Mouse (Mus musculus) induced T-regulatory cell, adult 2 months (primary cell): ENCODE results near the gene C8g.

ENCODE experiments used
- DNase-seq: peaks from one replicate; pipeline ENCODE4 v3.0.0-alpha.2; 2012; ENCODE audit warnings: low read depth

Gene C8g

GRCm38 (mm10) chr2:25500576-25501405 is 728 bp downstream of the C8g start, which contains the start of gene Fbxw5:
Gene Fbxw5, plus strand, starts transcription at chr2:25500750.
- peak; percentile 97 for DNase-seq

- no peak for DNase-seq
These were observed 1.4 kb downstream of the C8g start for GRCm38 (mm10) chr2:25500071-25500575.

GRCm38 (mm10) chr2:25498622-25499478 is 2.7 kb downstream of the C8g start:
- no peak for DNase-seq

GRCm38 (mm10) chr2:25497846-25498575 is 3.5 kb downstream of the C8g start:
- peak; percentile 44 for DNase-seq

DNA sequence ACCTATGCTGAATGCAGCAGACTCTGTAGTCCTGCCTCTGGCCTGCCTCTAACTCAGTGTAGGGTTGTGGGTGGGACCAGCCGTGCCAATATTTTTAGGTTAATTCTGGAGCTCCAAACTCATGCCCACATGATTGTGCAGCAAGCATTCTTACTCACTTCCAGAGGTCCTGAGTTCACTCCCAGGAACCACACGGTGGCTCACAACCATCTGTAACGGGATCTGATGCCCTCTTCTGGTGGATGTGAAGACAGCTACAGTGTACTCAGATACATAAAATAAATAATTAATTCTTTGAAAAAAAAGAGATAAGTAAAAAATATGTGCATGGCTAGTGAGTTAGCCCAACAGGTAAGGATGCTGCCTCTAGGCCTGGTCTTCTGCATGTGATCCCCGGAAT is 5.1 kb downstream of the C8g start:
- DNase-seq, result peak; percentile 66

DNA sequence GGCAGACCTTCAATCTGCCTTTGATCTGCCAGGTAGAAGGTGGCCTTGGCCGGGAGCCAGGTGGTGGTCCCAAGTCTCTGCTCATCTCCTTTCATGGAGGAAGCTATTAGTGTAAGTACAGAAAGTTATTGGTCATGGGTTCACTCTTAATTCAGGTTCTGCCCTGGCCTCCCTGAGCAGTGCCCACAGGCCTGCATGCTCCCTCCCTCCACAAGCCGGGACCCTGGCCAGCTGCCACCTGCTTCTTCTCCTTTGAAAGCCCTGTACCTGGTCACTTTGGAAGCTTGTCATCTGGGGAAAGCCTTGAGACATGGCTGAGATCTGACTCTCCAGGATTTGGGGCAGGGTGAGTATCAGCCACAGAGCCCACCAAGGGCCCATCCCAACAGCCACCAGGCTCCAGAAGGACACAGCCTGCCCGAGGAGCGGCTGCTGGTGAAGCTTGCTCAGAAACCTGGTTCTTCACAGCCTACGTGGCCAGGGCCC is 8.0 kb downstream of the C8g start, which contains the start of gene Lcn12:
Gene Lcn12, minus strand, starts transcription at position 436 of the 486 bp plus-strand sequence.
- no peak for DNase-seq

GRCm38 (mm10) chr2:25492988-25493387 is 8.5 kb downstream of the C8g start:
- no peak for DNase-seq

DNA sequence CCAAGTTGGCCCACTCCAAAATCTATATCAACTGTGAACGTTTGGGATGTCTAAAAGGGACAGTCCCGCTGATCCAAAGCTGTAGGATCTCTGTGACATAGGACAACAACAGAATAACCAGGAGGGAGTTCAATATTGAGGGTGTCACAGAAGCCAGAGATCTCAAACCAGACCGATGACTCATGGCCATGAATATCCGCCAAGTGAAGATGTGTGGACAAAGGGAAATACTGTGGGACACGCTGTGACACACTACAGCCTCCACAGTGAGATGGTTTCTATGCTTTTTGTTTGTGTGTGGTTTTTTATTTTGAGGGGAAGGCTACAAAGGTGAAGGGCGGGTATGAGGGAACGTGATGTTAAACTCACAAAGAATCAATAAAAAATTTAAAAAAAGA is 12.8 kb downstream of the C8g start:
- no peak for DNase-seq

DNA sequence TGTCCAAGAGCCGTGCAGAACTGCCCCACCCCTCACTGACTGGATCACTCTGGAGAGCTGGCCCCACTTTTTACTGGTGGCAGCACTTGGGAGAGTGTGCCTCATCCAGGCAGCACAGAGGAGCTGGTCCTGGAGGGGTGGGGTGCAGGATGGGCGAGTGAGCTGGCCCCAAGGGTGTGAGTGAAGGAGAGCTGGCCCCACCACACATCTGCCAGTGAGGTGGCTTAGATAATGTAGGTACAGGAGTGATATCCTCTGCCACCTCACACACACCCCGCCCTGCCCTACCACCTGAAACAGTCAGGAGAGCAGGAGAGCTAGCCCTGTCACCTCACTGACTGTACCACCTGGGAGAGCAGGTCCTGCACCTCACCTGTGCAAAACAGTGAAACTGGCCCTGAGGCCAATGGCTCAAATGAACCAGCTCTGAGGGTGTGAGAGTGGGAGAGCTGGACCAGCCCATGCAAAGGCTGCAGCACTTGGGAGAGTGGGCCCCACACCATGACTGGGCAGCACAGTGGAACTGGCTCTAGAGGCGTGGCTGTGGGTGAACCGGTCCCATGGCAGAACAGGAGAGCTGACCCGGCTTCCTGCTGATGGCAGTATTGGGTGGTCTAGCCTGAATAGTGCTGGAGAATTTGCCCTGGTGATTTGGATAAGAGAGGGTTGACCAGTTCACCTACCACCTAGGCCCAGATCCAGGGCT is 13.4 kb downstream of the C8g start:
- DNase-seq, result no peak

GRCm38 (mm10) chr2:25484901-25485647 is 16.4 kb downstream of the C8g start:
- no peak for DNase-seq

GRCm38 (mm10) chr2:25482969-25483368 is 18.6 kb downstream of the C8g start:
- peak; percentile 89 for DNase-seq

- DNase-seq, result no peak
These were observed 21.0 kb downstream of the C8g start for GRCm38 (mm10) chr2:25480541-25480940.

DNA sequence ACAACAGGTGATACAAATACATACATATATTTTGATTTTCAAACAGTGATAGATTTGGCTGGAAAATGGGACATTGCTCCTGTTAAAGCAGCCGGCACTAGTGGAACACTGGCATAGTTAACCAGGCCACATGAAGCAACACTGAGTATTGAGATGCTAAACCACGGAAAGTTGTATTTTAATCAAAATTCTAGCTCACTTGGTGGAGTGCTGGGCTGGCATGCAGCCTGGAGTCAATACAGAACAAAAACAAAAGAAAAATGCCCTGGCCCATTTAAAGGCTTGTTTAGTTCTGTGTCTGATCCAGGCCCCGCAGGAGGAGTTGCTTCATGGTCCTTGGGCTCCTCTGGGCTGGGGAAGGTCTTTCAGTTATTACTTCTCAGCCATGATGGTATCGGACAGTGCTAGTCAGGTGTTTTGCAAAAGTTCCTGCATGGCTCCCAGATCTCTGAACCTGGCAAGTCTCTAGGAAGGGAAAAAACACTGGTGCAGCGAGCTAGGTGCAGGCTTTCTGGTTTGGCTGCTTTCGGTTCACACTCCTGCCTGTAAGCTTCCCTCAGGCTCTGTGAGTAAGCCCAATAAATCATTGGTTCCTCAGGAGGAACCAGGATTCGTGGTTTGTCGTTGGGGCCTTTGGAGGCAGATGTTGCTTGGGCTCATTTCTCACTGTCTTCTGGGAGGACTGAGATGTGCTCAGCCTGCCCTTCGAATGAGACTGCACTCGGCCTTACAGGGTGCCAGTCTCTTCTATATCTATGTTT is 21.8 kb downstream of the C8g start:
- DNase-seq, result no peak

DNA sequence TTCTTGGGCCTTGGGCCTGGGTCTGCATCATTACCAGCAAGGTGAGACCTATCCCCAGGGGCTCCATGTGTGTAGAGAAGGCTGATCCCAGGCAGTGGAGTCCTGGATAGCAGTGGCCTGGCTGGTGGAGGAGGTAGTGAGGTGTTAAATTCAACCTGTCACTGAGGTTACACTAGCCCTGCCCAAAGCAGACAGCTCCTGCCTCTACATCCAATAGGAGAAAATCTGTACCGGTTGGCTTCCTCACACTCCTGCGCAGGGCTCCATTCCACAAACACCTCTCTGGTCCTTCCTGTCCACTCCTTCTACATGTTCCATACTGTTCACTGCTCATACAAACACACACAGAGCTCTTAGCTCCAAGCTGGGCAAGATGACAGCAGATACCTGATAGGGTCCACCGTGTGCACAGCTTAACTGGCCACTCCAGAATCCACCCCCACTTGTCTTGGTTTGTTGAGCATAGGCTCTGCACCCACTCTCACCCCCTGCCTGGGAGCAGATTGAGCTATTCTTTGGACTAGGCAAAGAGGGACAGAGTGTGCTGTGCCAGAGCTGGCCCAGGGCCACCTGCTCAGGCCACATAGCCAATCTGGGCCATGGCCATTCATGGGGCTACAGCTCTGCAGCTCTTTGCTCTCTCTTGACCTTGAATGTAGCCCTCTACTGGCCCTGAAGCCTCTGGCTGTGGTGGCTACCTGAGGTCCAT is 23.4 kb downstream of the C8g start:
- no peak for DNase-seq

GRCm38 (mm10) chr2:25477541-25477940 is 24.0 kb downstream of the C8g start:
- DNase-seq, result no peak

DNA sequence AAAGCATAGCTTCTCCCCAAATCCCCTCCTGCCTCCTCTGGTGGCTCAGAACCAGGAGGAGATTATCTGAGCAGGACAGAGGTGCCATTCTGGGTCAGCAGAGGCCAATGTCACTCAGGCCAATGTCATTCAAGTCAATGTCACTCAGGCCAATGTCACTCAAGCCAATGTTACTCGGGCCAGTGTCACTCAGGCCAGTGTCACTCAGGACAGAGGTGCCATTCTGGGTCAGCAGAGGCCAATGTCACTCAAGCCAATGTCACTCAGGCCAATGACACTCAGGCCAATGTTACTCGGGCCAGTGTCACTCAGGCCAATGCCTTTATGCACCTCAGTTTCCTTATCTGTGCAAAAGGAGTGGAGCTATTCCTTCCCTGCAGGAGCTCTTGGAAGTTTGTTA is 29.0 kb downstream of the C8g start:
- DNase-seq, result no peak

- DNase-seq, result no peak
These were observed 31.6 kb downstream of the C8g start, which contains the start of gene Ptgds for GRCm38 (mm10) chr2:25469969-25470368. Gene Ptgds, minus strand, starts transcription at chr2:25470046.

DNA sequence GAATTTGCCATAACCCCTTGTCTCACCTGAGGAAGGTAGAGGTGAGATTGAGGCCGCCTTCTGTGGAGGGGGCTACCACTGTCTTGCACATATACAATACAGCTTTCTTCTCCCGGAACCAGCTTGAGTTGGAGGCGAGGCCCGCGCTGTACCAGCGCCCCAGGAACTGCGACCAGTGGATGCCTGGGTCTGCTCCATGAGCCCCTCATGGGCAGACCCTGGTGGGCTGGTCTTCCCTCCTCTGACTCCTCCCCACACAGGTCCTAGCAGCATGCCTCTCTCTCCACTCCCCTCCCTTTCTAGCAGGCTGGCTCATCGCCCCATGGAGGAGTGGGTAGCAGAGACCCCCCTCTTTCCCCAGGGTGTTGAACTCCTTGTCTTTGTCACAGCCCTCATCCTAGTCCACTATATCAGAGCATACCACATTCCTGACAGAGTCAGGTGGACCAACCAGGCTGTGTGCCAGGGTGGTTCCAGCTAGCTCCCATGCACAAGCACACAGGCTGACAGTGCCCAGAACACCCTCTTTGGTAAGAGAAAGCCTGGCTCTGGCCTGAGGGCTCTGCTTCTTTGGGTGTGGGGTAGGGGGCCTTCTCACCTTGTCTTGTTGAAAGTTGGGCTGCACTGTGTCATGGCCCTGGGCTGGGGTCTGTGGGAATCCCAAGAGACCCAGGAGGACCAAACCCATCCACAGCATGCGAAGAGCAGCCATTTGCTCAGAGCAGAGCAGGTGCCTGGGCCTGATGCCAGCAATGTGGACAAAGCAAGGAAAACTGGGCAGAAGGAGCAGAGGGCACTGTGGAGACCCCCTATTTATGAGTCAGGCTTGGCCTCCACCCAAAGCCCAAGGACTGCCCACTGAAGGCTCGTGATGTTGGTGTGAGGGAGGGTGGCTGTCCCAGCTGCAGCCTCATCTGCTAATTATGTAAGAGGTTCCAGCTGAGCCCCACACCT is 32.3 kb downstream of the C8g start:
- no peak for DNase-seq
